Mouse (Mus musculus) embryonic fibroblast, embryonic 13.5 days (primary cell): Measurements from ENCODE around the gene Drc1.

Experiments used
- CTCF ChIP-seq: IDR thresholded peaks from 2 replicates; pipeline ENCODE4 v1.5.1; 2011; ENCODE audit warnings: mild to moderate bottlenecking, control low read depth, low read length, moderate library complexity, borderline replicate concordance; ENCODE audit not compliant: insufficient read depth
- POLR2A ChIP-seq: IDR thresholded peaks from 2 replicates; pipeline ENCODE4 v1.6.1; 2011; ENCODE audit warnings: low read depth, mild to moderate bottlenecking, control low read depth, low read length, moderate library complexity

DNA sequence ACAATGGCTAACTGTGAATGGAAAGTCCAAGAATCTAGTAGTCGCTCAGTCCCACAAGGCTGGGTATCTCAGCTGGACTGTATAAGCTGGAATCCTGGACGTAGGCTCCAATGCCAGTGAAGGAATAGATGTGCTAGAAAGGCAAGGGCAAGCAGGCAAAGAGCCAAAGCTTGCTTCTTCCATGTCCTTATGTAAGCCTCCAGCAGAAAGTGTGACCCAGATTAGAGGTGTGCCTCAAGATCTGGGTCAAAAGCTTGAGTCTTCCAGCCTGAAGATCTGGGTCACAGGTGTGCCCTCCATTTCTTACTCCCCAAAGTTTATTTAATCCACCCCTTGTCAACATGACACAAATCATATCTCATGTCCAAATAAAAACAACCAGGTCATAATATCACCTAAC is 4.8 kb upstream of the Drc1 start:
- TF ChIP-seq CTCF: no peak
- no peak for TF ChIP-seq POLR2A
